Mouse (Mus musculus) myocyte (in vitro differentiated cells): ENCODE measurements at regions not wholly inside any gene's neighbourhood (a gene's known extent, or its start where the extent isn't known, plus 50 kb on each side); places are given as distances from the start of the nearest gene placed in this dataset.

Source experiments
- H3K27me3 ChIP-seq: one replicate; pipeline ENCODE4 v1.6.1; 2011; ENCODE audit not compliant: control insufficient read depth, insufficient read depth, insufficient read length
- H3K36me3 ChIP-seq: one replicate; pipeline ENCODE4 v1.6.1; 2011; ENCODE audit not compliant: control insufficient read depth, insufficient read depth
- H3K4me2 ChIP-seq: one replicate; pipeline ENCODE4 v1.6.1; 2011; ENCODE audit warnings: low read depth, control low read depth
- H3K4me3 ChIP-seq: one replicate; pipeline ENCODE4 v1.5.1; 2011; ENCODE audit warnings: mild to moderate bottlenecking, control low read depth, moderate library complexity
- H3K79me2 ChIP-seq: one replicate; pipeline ENCODE4 v1.6.1; 2011; ENCODE audit not compliant: control insufficient read depth, insufficient read depth
- H3ac ChIP-seq: one replicate; pipeline ENCODE4 v1.6.1; 2011; ENCODE audit not compliant: control insufficient read depth, insufficient read length
- CEBPB ChIP-seq: IDR thresholded peaks from 2 replicates; pipeline ENCODE4 v1.6.1; 2011; ENCODE audit warnings: mild to moderate bottlenecking, moderate library complexity; ENCODE audit not compliant: poor library complexity, insufficient read depth, severe bottlenecking
- E2F4 ChIP-seq: IDR thresholded peaks from one replicate; pipeline ENCODE4 v1.6.1; 2011; ENCODE audit warnings: mild to moderate bottlenecking, control low read depth, moderate library complexity; ENCODE audit not compliant: insufficient read depth
- MAX ChIP-seq: IDR thresholded peaks from one replicate; pipeline ENCODE4 v1.6.1; 2011; ENCODE audit warnings: low read depth, mild to moderate bottlenecking, control low read depth
- MYOD1 ChIP-seq, 3 experiments: IDR thresholded peaks; one replicate each; pipeline ENCODE4 v1.6.1; 2011; ENCODE audit warnings: control low read depth in 2 of 3, low read depth in 2 of 3, mild to moderate bottlenecking in 2 of 3, moderate library complexity in 1 of 3; ENCODE audit not compliant: insufficient read length in 2 of 3, control insufficient read depth in 1 of 3
- MYOG ChIP-seq, 3 experiments: IDR thresholded peaks; one replicate each; pipeline ENCODE4 v1.6.1; 2011; ENCODE audit warnings: control low read depth in 2 of 3, low read depth in 2 of 3, mild to moderate bottlenecking in 2 of 3; ENCODE audit not compliant: insufficient read length in 2 of 3, control insufficient read depth in 1 of 3, insufficient read depth in 1 of 3
- POLR2A ChIP-seq: IDR thresholded peaks from one replicate; pipeline ENCODE4 v1.6.1; 2011; ENCODE audit warnings: low read depth, mild to moderate bottlenecking, control low read depth, moderate library complexity; ENCODE audit not compliant: insufficient read length
- POLR2AphosphoS2 ChIP-seq: IDR thresholded peaks from one replicate; pipeline ENCODE4 v1.6.1; 2011; ENCODE audit warnings: low read depth, control low read depth; ENCODE audit not compliant: insufficient read length
- REST ChIP-seq: IDR thresholded peaks from one replicate; pipeline ENCODE4 v1.6.1; 2011; ENCODE audit warnings: mild to moderate bottlenecking, control low read depth, moderate library complexity; ENCODE audit not compliant: insufficient read depth, insufficient read length
- SRF ChIP-seq: IDR thresholded peaks from one replicate; pipeline ENCODE4 v1.6.1; 2011; ENCODE audit warnings: low read depth; ENCODE audit not compliant: control insufficient read depth, insufficient read length
- TCF12 ChIP-seq: IDR thresholded peaks from one replicate; pipeline ENCODE4 v1.6.1; 2011; ENCODE audit warnings: mild to moderate bottlenecking, control low read depth; ENCODE audit not compliant: poor library complexity, insufficient read depth, severe bottlenecking
- TCF3 ChIP-seq: IDR thresholded peaks from one replicate; pipeline ENCODE4 v1.6.1; 2011; ENCODE audit warnings: low read depth, control low read depth; ENCODE audit not compliant: insufficient read length
- USF1 ChIP-seq: IDR thresholded peaks from one replicate; pipeline ENCODE4 v1.6.1; 2011; ENCODE audit warnings: low read depth, mild to moderate bottlenecking, control low read depth, moderate library complexity

DNA sequence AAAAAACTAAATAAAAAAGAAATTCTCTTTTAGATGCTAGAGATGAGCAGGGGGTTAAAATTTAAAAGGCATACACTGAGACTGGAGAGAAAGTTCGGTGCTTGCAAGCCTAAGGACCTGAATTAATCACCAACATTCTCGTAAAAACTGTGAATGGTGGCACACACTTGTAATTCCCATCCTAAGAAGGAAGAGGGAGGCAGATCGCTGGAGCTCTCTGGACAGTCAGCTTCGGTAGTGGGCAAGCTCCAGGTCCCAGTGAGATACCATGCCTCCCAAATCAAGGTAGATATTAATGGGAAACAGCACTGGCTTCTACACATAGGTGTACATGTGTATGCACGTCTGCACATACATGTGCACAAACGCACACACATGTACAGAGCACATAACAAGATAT, 89.5 kb upstream of the Basp1 start:
- no peaks in the 10 kb centered on the region for H3K79me2 ChIP-seq
- TF ChIP-seq POLR2AphosphoS2 (no peak), USF1 (no peak), MYOG (IDR thresholded peaks at IDR 0.05; ENCODE audit: control insufficient read depth in 1 of 3, insufficient read depth in 1 of 3, insufficient read length in 2 of 3, low read depth in 2 of 3) (no peak), REST (no peak)
- no peaks in the 10 kb centered on the region for H3K36me3 ChIP-seq
- H3K4me2 ChIP-seq: no peak overlapping the region
- no peaks in the 10 kb centered on the region for H3K27me3 ChIP-seq
- H3K4me3 ChIP-seq: no peak overlapping the region
- no peak overlapping the region for H3ac ChIP-seq

DNA sequence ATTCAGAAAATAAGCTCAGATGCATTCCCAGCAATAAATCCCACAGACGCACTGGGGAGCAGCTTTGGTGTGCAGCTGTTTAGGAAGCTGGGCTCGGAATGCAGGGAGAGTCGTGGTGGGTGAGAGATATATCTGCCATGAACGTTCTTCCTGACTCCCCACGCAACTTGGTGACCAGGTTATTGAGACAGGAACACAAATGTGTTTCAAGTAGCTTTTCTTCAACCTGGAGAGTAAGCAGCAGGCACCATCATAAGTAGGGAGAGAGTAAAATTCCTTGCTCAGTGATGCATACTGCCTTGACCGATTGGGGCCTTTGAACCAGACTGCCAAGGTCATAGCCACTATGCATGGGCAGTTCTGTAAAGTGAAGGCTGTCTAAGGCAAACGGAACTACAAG, 95.6 kb upstream of the Basp1 start:
- H3K36me3 ChIP-seq: no peaks in the 10 kb centered on the region
- TF ChIP-seq MYOD1 (IDR thresholded peaks at IDR 0.05; ENCODE audit: control insufficient read depth in 1 of 3, insufficient read length in 2 of 3, low read depth in 2 of 3) (peak in 2 of 3 experiments; percentile 43 to 50), MYOG (IDR thresholded peaks at IDR 0.05; ENCODE audit: control insufficient read depth in 1 of 3, insufficient read depth in 1 of 3, insufficient read length in 2 of 3, low read depth in 2 of 3) (peak in 2 of 3 experiments; percentile 4 to 60), E2F4 (no peak), POLR2A (no peak)
- no peaks in the 10 kb centered on the region for H3K27me3 ChIP-seq
- H3ac ChIP-seq: no peak overlapping the region
- no peak overlapping the region for H3K4me2 ChIP-seq
- H3K79me2 ChIP-seq: no peaks in the 10 kb centered on the region
- no peak overlapping the region for H3K4me3 ChIP-seq

DNA sequence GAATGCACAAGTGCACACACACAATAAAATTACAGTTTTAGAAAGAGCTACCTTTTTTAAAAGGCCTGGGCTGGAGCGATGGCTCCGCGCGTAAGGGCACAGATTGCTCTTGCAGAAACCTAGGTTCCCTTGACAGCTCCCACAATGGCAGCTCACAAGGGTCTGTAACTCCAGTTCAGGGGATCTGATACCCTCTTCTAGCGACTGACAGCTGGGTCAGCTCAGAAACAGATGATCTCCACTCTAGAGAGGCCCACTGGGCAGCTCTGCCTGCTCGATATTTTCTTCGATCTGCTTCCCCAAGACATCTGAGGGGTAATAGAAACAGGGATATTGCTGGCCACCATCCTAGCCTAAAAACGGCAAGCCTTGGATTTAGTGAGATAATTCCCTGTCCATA, 96.0 kb upstream of the Basp1 start:
- H3ac ChIP-seq: no peak overlapping the region
- H3K4me2 ChIP-seq: no peak overlapping the region
- H3K36me3 ChIP-seq: no peaks in the 10 kb centered on the region
- H3K27me3 ChIP-seq: no peaks in the 10 kb centered on the region
- no peaks in the 10 kb centered on the region for H3K79me2 ChIP-seq
- TF ChIP-seq MAX (no peak), E2F4 (no peak), POLR2A (no peak), MYOD1 (IDR thresholded peaks at IDR 0.05; ENCODE audit: control insufficient read depth in 1 of 3, insufficient read length in 2 of 3, low read depth in 2 of 3) (no peak), MYOG (IDR thresholded peaks at IDR 0.05; ENCODE audit: control insufficient read depth in 1 of 3, insufficient read depth in 1 of 3, insufficient read length in 2 of 3, low read depth in 2 of 3) (no peak), TCF3 (no peak), CEBPB (no peak), SRF (no peak), REST (no peak), TCF12 (no peak)
- no peak overlapping the region for H3K4me3 ChIP-seq

DNA sequence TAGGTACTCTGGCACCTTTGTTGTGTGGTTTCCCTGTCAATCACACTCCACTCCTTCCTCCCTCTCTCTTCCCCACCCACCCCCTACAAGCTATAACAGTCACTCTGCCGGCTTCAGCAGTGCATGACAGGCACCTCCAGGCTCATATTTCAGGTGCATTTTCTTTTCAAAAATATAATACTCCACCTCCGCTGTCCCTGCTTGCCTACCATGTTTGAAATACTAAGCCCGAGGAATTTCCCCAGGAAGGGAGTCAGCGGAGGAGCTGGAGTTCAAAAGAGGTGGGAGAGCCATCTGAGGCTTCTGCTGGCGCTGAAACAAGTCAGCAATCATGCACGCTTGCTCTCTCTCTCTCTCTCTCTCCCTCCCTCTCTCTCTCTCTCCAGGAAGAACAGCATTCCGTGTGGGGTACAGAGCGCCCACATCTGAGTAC, 96.5 kb upstream of the Basp1 start:
- Histone ChIP-seq H3K4me3 (no peak overlapping the region), H3K27me3 (no peaks in the 10 kb centered on the region), H3K79me2 (no peaks in the 10 kb centered on the region), H3ac (no peak overlapping the region), H3K36me3 (no peaks in the 10 kb centered on the region), H3K4me2 (no peak overlapping the region)
- TF ChIP-seq POLR2AphosphoS2 (no peak), MYOD1 (IDR thresholded peaks at IDR 0.05; ENCODE audit: control insufficient read depth in 1 of 3, insufficient read length in 2 of 3, low read depth in 2 of 3) (no peak), CEBPB (no peak), MAX (no peak), TCF3 (no peak), USF1 (no peak), TCF12 (no peak), POLR2A (no peak), MYOG (IDR thresholded peaks at IDR 0.05; ENCODE audit: control insufficient read depth in 1 of 3, insufficient read depth in 1 of 3, insufficient read length in 2 of 3, low read depth in 2 of 3) (no peak)

DNA sequence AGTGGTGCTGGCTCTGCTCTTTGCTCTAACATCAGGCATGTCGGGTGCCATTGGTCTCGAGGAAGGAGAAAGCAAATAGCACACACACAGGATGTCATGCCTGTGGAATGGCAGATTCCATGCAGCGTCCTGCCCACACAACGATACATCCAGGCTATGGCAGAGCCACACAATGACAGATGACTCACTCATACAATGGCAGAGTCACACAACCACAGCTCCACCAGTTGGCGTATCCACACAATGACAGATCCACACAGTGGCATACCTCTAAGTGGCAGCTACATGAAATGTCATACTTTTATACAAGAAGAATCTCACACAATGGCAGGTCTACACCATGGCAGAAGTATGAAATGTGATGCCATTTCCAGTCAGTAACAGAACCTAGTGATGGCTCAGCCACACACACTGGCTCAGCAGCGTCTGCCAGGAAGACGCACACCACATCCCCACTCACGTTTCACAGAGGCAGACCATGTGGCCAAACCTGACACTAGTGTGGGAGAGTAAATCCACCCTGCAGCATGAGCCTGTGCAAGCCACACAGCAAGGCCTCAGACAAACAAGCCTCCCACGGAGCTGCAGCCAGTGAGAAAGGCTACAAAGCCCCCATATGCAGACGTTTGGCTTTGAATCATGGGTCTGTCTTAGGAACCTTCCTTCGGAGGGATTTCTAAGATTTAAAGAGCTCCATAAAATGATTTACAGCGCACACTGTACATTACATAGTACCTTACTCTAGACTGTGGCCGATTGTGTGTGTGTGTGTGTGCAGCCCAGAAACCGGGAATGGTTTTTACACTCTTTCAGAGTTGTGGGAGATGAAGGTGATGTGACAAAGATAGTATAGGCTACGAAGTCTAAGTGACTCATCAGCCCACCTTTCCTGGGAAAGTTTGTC, 104.0 kb upstream of the Myo10 start:
- H3K27me3 ChIP-seq: no peaks in the 10 kb centered on the region
- H3K36me3 ChIP-seq: no peaks in the 10 kb centered on the region
- peak overlapping the region; percentile 13 for H3K4me2 ChIP-seq
- TF ChIP-seq E2F4 (no peak), MAX (no peak), MYOD1 (IDR thresholded peaks at IDR 0.05; ENCODE audit: control insufficient read depth in 1 of 3, insufficient read length in 2 of 3, low read depth in 2 of 3) (peak in 2 of 3 experiments; percentile 18 to 51), TCF3 (no peak), CEBPB (no peak), POLR2AphosphoS2 (no peak), POLR2A (no peak), MYOG (IDR thresholded peaks at IDR 0.05; ENCODE audit: control insufficient read depth in 1 of 3, insufficient read depth in 1 of 3, insufficient read length in 2 of 3, low read depth in 2 of 3) (peak in 1 of 3 experiments; percentile 35)
- H3K4me3 ChIP-seq: no peak overlapping the region
- no peak overlapping the region for H3ac ChIP-seq
- H3K79me2 ChIP-seq: no peaks in the 10 kb centered on the region
